ENCODE assay signal across 8 mouse cellular contexts in the genomic region with DNA sequence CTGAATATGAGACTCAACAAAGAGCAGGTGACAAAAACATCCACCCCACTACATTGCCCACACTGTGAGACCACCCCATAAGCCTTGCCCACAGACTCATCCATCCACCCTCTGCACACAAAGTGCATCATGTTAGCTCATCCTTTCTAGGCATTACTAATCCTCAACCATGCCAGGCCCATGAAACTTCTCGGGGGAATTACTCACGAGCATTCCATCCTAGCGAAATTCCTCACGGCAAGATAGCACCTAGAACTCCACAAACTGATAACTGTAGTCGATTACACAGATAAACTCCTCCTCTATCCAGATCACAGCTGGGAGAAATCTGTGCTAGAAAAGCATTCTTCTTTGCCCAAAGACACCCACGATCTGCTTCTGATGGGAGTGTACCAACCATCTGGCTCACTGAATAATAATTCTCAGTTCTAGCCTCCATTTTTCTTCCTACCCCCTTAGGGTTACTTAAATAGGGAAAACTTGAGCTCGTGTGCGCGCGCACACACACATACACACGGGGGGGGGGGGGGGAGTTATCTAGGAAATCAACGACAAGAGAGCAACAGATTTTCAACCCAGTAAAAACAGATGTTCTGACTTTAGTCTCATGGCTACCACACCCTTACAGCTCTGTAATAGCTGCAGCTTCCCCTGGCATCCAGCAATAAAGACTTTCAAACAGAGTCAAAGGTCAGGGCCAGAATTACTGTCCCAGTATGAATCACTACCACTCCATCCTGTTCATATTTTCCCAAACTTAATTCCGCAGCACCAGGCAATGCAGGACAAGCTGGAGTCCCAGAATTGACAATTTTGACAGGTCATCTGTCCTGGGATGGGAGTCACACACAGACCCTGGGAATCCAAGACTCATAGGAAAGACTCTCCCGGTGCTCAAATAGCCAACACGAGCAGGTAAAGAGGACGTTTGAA. TPM values are rescaled to one million over a fixed set of nuclear protein-coding genes. Genes with fewer than 3 reads are reported as not detected.
A peak's percentile ranks its signal among the peaks of the same experiment; 100 is the strongest.
DNase-seq lines count a peak whose midpoint lies in the region; ATAC-seq and TF ChIP-seq lines count a peak whose summit lies in the region.

No protein-coding gene starts in this region.

- peak overlapping the region; percentile 16; the same call in 1 of the 2 replicates for H3K27ac ChIP-seq in cortical plate, adult 2 months (ENCODE audit: insufficient read depth, low read length)
- H3K27ac ChIP-seq in hindbrain, embryonic 12.5 days: no peak overlapping the region
- H3K27ac ChIP-seq in midbrain, embryonic 13.5 days: no peak overlapping the region

- DNase-seq in layer of hippocampus, adult 8-10 months (ENCODE audit: low spot score in 2 of 2): peak; percentile 38 to 44
- no peak for DNase-seq in layer of hippocampus, adult 9-10 months (ENCODE audit: low spot score)
- DNase-seq in yolk sac, embryonic 10.5 days (ENCODE audit: low spot score): no peak
- DNase-seq in layer of hippocampus, adult 11-12 months (ENCODE audit: low spot score): no peak

- ATAC-seq in hindbrain, embryonic 12.5 days (ENCODE audit: low FRiP score): no peak
- ATAC-seq in midbrain, embryonic 13.5 days: no peak
- no peak for ATAC-seq in granulocyte monocyte progenitor cell, adult 5-6 weeks (replicated peaks; ENCODE audit: poor library complexity, severe bottlenecking)

- TF ChIP-seq POLR2A in cortical plate, adult 2 months (IDR thresholded peaks at IDR 0.05; ENCODE audit: extremely low read depth, insufficient read depth, low read length): no peak

- H3K9me3 ChIP-seq in hindbrain, embryonic 12.5 days (replicated peaks): no peaks in the 10 kb centered on the region
- H3K9me3 ChIP-seq in midbrain, embryonic 13.5 days: no peaks in the 10 kb centered on the region

- H3K27me3 ChIP-seq in hindbrain, embryonic 12.5 days: no peaks in the 10 kb centered on the region
- no peaks in the 10 kb centered on the region for H3K27me3 ChIP-seq in midbrain, embryonic 13.5 days

- WGBS in hindbrain, embryonic 12.5 days: 83% methylated on average over 16 of the region's 16 CpGs
- WGBS in midbrain, embryonic 13.5 days: 81% methylated on average over 16 of the region's 16 CpGs

- H3K4me2 ChIP-seq in hindbrain, embryonic 12.5 days (replicated peaks): peak overlapping the region; percentile 82
- H3K4me2 ChIP-seq in midbrain, embryonic 13.5 days (replicated peaks): peak overlapping the region; percentile 85

- H3K36me3 ChIP-seq in hindbrain, embryonic 12.5 days: no peaks in the 10 kb centered on the region
- 0 out of 2 replicates have a peak, but pooled peaks cover 2% of the 10 kb centered on the region for H3K36me3 ChIP-seq in midbrain, embryonic 13.5 days

- peaks cover 16% of the 10 kb centered on the region for H3K4me1 ChIP-seq in cortical plate, adult 2 months (ENCODE audit: control insufficient read depth, insufficient read depth, low read length)
- H3K4me1 ChIP-seq in hindbrain, embryonic 12.5 days: peaks cover 30% of the 10 kb centered on the region
- peaks cover 47% of the 10 kb centered on the region for H3K4me1 ChIP-seq in midbrain, embryonic 13.5 days (replicated peaks)

- TF ChIP-seq CTCF in cortical plate, adult 2 months (IDR thresholded peaks at IDR 0.05; ENCODE audit: extremely low read depth, insufficient read depth, low read length): no peak

- H3K9ac ChIP-seq in hindbrain, embryonic 12.5 days: 0 out of 2 replicates have a peak overlapping the region, but pooled peaks have one; percentile 20
- H3K9ac ChIP-seq in midbrain, embryonic 13.5 days (replicated peaks): peak overlapping the region; percentile 84

- no peak overlapping the region; the same call in 1 of the 2 replicates for H3K4me3 ChIP-seq in cortical plate, adult 2 months (ENCODE audit: insufficient read depth, low read length)
- H3K4me3 ChIP-seq in hindbrain, embryonic 12.5 days: no peak overlapping the region
- no peak overlapping the region for H3K4me3 ChIP-seq in midbrain, embryonic 13.5 days (replicated peaks)

RNA-seq across cellular contexts. Expression of gene Lcmt1, which starts 2.1 kb away (rescaled TPM):
- 10 to 100 TPM; 79.7 to 96.9 (median 88.7) TPM for total RNA-seq in layer of hippocampus, adult 8-10 months (2022)
- polyA plus RNA-seq in cortical plate, adult 2 months (2012; rRNA removed): 92.4 and 97.5 TPM in 2 replicates
- 62.1 and 63.3 TPM in 2 replicates for polyA plus RNA-seq in hindbrain, embryonic 12.5 days (2016; fragmentation: Nextera tagmentation; extraction: Ambion mirVana)
- 85.3 and 89.9 TPM in 2 replicates for polyA plus RNA-seq in midbrain, embryonic 13.5 days (2015; fragmentation: Nextera tagmentation; extraction: Ambion mirVana)
- 36.7 and 44.7 TPM in 2 replicates for total RNA-seq in granulocyte monocyte progenitor cell, adult 5-6 weeks (2014; fragmentation: Nextera tagmentation)
- 37.2 and 54.8 TPM in 2 replicates for total RNA-seq in granulocyte monocyte progenitor cell, adult 5-6 weeks (2017)

RNA-seq across cellular contexts. Expression of gene Arhgap17, which starts 2.2 kb away (rescaled TPM):
- 10 to 100 TPM; 27.6 to 42.0 (median 35.2) TPM for total RNA-seq in layer of hippocampus, adult 8-10 months (2022)
- 17.2 and 20.1 TPM in 2 replicates for polyA plus RNA-seq in cortical plate, adult 2 months (2012; rRNA removed)
- polyA plus RNA-seq in hindbrain, embryonic 12.5 days (2016; fragmentation: Nextera tagmentation; extraction: Ambion mirVana): 23.7 and 25.2 TPM in 2 replicates
- polyA plus RNA-seq in midbrain, embryonic 13.5 days (2015; fragmentation: Nextera tagmentation; extraction: Ambion mirVana): 12.7 and 13.6 TPM in 2 replicates
- total RNA-seq in granulocyte monocyte progenitor cell, adult 5-6 weeks (2014; fragmentation: Nextera tagmentation): 95.5 and 117 TPM in 2 replicates
- 28.7 and 33.8 TPM in 2 replicates for total RNA-seq in granulocyte monocyte progenitor cell, adult 5-6 weeks (2017)

Comparison
In these comparisons a context has a peak if more than half of its experiments do, and no peak if none do; other contexts are left out.
1. DNase-seq: peak in layer of hippocampus, adult 8-10 months (2 of 2); none in layer of hippocampus, adult 9-10 months (single experiment), yolk sac, embryonic 10.5 days (single experiment) and layer of hippocampus, adult 11-12 months (single experiment).